Mouse (Mus musculus): ENCODE results near the gene Ascl4. TPM values are rescaled to one million over a fixed set of nuclear protein-coding genes. Genes with fewer than 3 reads are reported as not detected.

Ascl4 gene
- not detected in 2 replicates for total RNA-seq (2014; rRNA removed)
- polyA plus RNA-seq (2012; rRNA removed): 0.04 TPM in 1 of 2 replicates, not detected in the other

GRCm38 (mm10) chr10:85927676-85928445 lies at the start of gene Ascl4:
Gene Ascl4 (plus strand): TSS chr10:85927681.
- Histone ChIP-seq H3K27me3 (ENCODE audit: control insufficient read depth, insufficient read depth, low read length) (peaks cover 2% of the 10 kb centered on the region; the same call in 1 of the 2 replicates), H3K4me3 (ENCODE audit: insufficient read depth, low read depth, low read length) (peak within 1 kb of the TSS; percentile 62), H3K36me3 (ENCODE audit: control insufficient read depth, insufficient read depth, low read length) (no peaks in the 10 kb centered on the region), H3K27ac (replicated peaks; ENCODE audit: insufficient read depth, low read depth, low read length) (no peak within 1 kb of the TSS), H3K9ac (ENCODE audit: low read depth, low read length) (0 out of 2 replicates have a peak within 1 kb of the TSS, but pooled peaks have one; percentile 21), H3K4me1 (ENCODE audit: control insufficient read depth, insufficient read depth, low read length) (peaks cover 5% of the 10 kb centered on the region; the same call in 1 of the 2 replicates), H3K79me2 (ENCODE audit: control insufficient read depth, insufficient read depth, low read length) (no peaks in the 10 kb centered on the region)
- 3% methylated on average over 23 of the region's 23 CpGs for WGBS
- TF ChIP-seq POLR2A (IDR thresholded peaks at IDR 0.05; ENCODE audit: extremely low read depth, insufficient read depth, low read length): no peak
- no peak for TF ChIP-seq CTCF (IDR thresholded peaks at IDR 0.05; ENCODE audit: low read depth, low read length)
- DNase-seq (ENCODE audit: extremely low read depth, low read depth, low spot score): peak; percentile 5

DNA sequence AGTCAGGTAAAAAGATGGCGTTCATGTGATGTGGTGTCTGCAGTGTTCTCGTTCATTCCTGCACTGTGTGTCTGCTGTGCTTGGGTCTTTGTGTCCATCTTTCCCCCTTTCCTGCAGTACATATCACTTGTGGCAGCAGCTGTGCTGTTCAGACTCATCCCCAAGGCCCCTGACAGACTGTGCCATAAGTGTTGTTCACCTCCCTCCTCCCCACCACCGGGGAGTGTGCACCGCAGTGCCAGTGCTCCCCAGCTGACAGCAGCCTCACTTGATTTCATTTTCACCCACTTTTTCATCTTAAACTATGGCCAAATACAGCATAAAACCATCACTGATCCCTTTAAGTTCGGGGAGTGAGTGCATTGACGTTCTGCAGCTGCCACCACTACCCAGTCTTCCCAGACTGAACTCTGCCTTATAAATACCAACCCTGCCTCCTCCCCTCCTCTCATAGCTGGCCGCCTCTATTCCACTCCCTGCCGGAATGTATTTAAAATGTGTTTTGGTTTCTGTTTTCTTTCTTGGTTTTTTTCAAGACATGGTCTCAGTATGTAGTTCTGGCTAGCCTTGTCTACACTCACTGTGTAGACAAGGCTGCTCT lies 47.5 kb upstream of the Ascl4 start:
- H3K79me2 ChIP-seq (ENCODE audit: control insufficient read depth, insufficient read depth, low read length): no peaks in the 10 kb centered on the region
- no peak overlapping the region for H3K9ac ChIP-seq (ENCODE audit: low read depth, low read length)
- 93% methylated on average over 8 of the region's 8 CpGs for WGBS
- H3K4me3 ChIP-seq (ENCODE audit: insufficient read depth, low read depth, low read length): no peak overlapping the region
- H3K36me3 ChIP-seq (ENCODE audit: control insufficient read depth, insufficient read depth, low read length): peaks cover 58% of the 10 kb centered on the region
- H3K4me1 ChIP-seq (ENCODE audit: control insufficient read depth, insufficient read depth, low read length): no peaks in the 10 kb centered on the region
- H3K27ac ChIP-seq (replicated peaks; ENCODE audit: insufficient read depth, low read depth, low read length): no peak overlapping the region
- TF ChIP-seq CTCF (IDR thresholded peaks at IDR 0.05; ENCODE audit: low read depth, low read length) (no peak), POLR2A (IDR thresholded peaks at IDR 0.05; ENCODE audit: extremely low read depth, insufficient read depth, low read length) (no peak)
- DNase-seq (ENCODE audit: extremely low read depth, low read depth, low spot score): no peak
- no peaks in the 10 kb centered on the region for H3K27me3 ChIP-seq (ENCODE audit: control insufficient read depth, insufficient read depth, low read length)

DNA sequence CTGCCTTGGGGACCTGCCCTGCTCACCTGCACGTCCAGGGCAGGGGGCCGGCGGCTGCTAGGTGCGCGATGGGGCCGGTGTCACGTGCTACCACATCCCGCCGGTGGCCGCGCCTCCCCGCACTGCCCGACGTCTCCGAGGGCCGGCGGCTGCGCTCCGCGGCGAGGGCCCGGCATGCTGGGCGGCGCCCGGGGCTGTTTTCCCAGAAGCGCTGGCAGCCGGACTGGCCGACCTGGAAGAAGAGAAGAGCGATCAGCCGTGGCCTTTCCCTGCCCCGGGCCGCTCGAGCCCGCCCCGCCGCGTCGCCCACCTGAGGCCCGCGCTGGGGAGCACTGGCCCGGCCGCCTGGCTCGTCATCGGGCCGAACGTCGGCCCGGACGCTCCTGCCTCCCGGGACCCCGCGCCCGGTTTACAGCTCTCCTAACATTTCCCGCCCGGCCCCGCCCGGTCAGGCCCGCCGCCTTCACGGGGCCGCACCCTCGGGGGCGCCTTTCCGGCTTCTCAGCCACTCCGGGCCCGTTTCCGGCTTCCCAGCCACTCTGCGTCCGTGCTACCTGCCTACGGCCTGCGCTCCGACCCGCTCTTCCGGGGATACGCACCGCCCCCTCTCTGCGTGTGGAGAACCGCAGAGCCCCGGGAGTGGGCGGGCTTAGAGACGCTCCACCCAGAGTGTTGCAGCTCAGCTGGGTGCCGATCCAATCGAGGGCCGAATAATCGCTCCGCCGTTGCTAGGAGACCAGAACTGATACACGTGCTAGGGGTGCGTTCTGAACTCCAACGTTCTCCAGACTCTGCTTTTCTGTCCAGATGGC lies 10.8 kb upstream of the Ascl4 start, which contains the start of gene Prdm4:
Gene Prdm4 (minus strand): TSS at position 645 of the 812 bp plus-strand sequence.
- DNase-seq (ENCODE audit: extremely low read depth, low read depth, low spot score): peak; percentile 93
- WGBS: 1% methylated on average over 90 of the region's 90 CpGs
- H3K27me3 ChIP-seq (ENCODE audit: control insufficient read depth, insufficient read depth, low read length): no peaks in the 10 kb centered on the region
- peak within 1 kb of the TSS; percentile 60 for H3K27ac ChIP-seq (replicated peaks; ENCODE audit: insufficient read depth, low read depth, low read length)
- H3K4me3 ChIP-seq (ENCODE audit: insufficient read depth, low read depth, low read length): peak within 1 kb of the TSS; percentile 100
- TF ChIP-seq CTCF (IDR thresholded peaks at IDR 0.05; ENCODE audit: low read depth, low read length) (peak; percentile 21; the same call in 1 of the 2 replicates), POLR2A (IDR thresholded peaks at IDR 0.05; ENCODE audit: extremely low read depth, insufficient read depth, low read length) (no peak)
- peaks cover 4% of the 10 kb centered on the region for H3K4me1 ChIP-seq (ENCODE audit: control insufficient read depth, insufficient read depth, low read length)
- peaks cover 12% of the 10 kb centered on the region for H3K36me3 ChIP-seq (ENCODE audit: control insufficient read depth, insufficient read depth, low read length)
- peak within 1 kb of the TSS; percentile 84 for H3K9ac ChIP-seq (ENCODE audit: low read depth, low read length)
- H3K79me2 ChIP-seq (ENCODE audit: control insufficient read depth, insufficient read depth, low read length): no peaks in the 10 kb centered on the region

DNA sequence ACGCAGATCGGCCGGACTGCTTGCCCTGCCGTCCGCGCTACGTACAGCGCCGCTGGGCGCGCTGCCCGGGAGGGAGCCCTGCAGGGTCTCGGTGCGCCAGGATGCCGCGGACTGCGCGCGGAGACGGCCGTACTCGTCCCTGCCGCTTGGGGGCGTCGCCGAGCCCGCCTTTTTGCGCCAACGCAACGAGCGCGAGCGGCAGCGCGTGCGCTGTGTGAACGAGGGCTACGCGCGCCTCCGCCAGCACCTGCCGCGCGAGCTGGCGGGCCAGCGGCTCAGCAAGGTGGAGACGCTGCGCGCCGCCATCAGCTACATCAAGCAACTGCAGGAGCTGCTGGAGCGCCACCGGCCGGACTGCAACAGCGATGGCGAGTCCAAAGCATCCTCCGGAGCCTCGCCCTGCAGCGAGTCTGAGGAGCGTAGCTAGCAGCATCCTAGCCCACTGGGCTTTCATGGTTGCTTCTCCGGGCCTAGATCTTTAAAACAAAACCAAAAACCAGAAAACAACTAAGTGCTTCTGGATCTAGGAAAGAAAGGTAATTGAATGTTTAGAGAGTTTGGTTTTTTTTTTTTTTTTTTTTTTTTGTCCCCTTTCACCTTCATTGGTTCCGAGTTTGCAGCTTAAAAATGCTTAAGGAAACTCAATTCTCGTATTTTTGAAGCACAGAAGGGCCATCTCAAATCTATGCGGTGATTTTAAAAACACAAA lies 1.2 kb downstream of the Ascl4 start:
- Histone ChIP-seq H3K27ac (replicated peaks; ENCODE audit: insufficient read depth, low read depth, low read length) (no peak overlapping the region), H3K9ac (ENCODE audit: low read depth, low read length) (0 out of 2 replicates have a peak overlapping the region, but pooled peaks have one; percentile 21), H3K79me2 (ENCODE audit: control insufficient read depth, insufficient read depth, low read length) (no peaks in the 10 kb centered on the region), H3K4me1 (ENCODE audit: control insufficient read depth, insufficient read depth, low read length) (peaks cover 5% of the 10 kb centered on the region; the same call in 1 of the 2 replicates), H3K36me3 (ENCODE audit: control insufficient read depth, insufficient read depth, low read length) (no peaks in the 10 kb centered on the region), H3K27me3 (ENCODE audit: control insufficient read depth, insufficient read depth, low read length) (peaks cover 2% of the 10 kb centered on the region; the same call in 1 of the 2 replicates), H3K4me3 (ENCODE audit: insufficient read depth, low read depth, low read length) (peak overlapping the region; percentile 62)
- no peak for TF ChIP-seq POLR2A (IDR thresholded peaks at IDR 0.05; ENCODE audit: extremely low read depth, insufficient read depth, low read length)
- peak; percentile 29 for TF ChIP-seq CTCF (IDR thresholded peaks at IDR 0.05; ENCODE audit: low read depth, low read length)
- WGBS: 1% methylated on average over 63 of the region's 63 CpGs
- DNase-seq (ENCODE audit: extremely low read depth, low read depth, low spot score): peak; percentile 13

DNA sequence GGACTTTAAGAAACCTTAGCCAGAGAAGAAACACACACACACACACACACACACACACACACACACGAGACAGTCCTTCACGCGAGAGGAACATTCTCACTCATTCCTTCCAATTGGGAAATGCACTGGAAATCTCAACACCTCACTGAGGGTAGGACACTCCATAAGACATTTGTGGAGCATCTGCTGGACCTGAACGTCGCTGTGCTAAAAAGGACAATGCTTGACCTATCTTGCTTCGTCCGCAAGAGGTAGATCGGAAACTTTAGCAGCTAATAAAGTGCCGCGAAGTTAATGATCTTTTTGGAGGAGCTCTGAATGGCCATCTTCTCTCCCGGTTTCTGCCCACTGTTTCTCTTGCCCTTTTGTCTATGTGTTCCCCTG lies 1.7 kb downstream of the Ascl4 start:
- no peak for DNase-seq (ENCODE audit: extremely low read depth, low read depth, low spot score)
- Histone ChIP-seq H3K27ac (replicated peaks; ENCODE audit: insufficient read depth, low read depth, low read length) (no peak overlapping the region), H3K79me2 (ENCODE audit: control insufficient read depth, insufficient read depth, low read length) (no peaks in the 10 kb centered on the region), H3K4me3 (ENCODE audit: insufficient read depth, low read depth, low read length) (no peak overlapping the region), H3K36me3 (ENCODE audit: control insufficient read depth, insufficient read depth, low read length) (no peaks in the 10 kb centered on the region), H3K27me3 (ENCODE audit: control insufficient read depth, insufficient read depth, low read length) (peaks cover 2% of the 10 kb centered on the region; the same call in 1 of the 2 replicates), H3K9ac (ENCODE audit: low read depth, low read length) (no peak overlapping the region), H3K4me1 (ENCODE audit: control insufficient read depth, insufficient read depth, low read length) (peaks cover 5% of the 10 kb centered on the region; the same call in 1 of the 2 replicates)
- TF ChIP-seq CTCF (IDR thresholded peaks at IDR 0.05; ENCODE audit: low read depth, low read length) (no peak), POLR2A (IDR thresholded peaks at IDR 0.05; ENCODE audit: extremely low read depth, insufficient read depth, low read length) (no peak)
- WGBS: 60% methylated on average over 11 of the region's 11 CpGs
